Mouse (Mus musculus) MEL (cell line): ENCODE data around the gene Mex3a. TPM values are rescaled to one million over a fixed set of nuclear protein-coding genes. Genes with fewer than 3 reads are reported as not detected.

ENCODE experiments used
- DNase-seq: peaks from one replicate; pipeline ENCODE4 v3.0.0; 2011; ENCODE audit warnings: low read depth, low spot score
- H3K27ac ChIP-seq: 2 replicates; pipeline ENCODE4 v1.5.1; 2012; ENCODE audit warnings: low read depth, mild to moderate bottlenecking, control low read depth, low read length, moderate library complexity; ENCODE audit not compliant: control insufficient read depth
- H3K27me3 ChIP-seq, 2 experiments: fragments of 150-350 bp in 1 of 2; sonication (generic) in 1 of 2; 2 replicates each; pipeline ENCODE4 v1.6.1; 2012; ENCODE audit warnings: low read length in 2 of 2, mild to moderate bottlenecking in 2 of 2, improper control_type of control experiment in 1 of 2, moderate library complexity in 1 of 2; ENCODE audit not compliant: insufficient read depth in 2 of 2, control insufficient read depth in 1 of 2
- H3K36me3 ChIP-seq, 2 experiments: 2 replicates each; pipeline ENCODE4 v1.6.1; 2012 to 2014; ENCODE audit warnings: low read length in 2 of 2, improper control_type of control experiment in 1 of 2, inconsistent platforms in 1 of 2, mild to moderate bottlenecking in 1 of 2; ENCODE audit not compliant: insufficient read depth in 2 of 2, control insufficient read depth in 1 of 2
- H3K4me1 ChIP-seq, 2 experiments: fragments of 150-350 bp in 1 of 2; sonication (generic) in 1 of 2; 2 replicates each; pipeline ENCODE4 v1.6.1; 2012; ENCODE audit warnings: low read length in 2 of 2, improper control_type of control experiment in 1 of 2, mild to moderate bottlenecking in 1 of 2; ENCODE audit not compliant: insufficient read depth in 2 of 2, control insufficient read depth in 1 of 2
- H3K4me3 ChIP-seq, 2 experiments: fragments of 150-350 bp in 1 of 2; sonication (generic) in 1 of 2; 2 replicates each; pipeline ENCODE4 v1.5.1; 2012; ENCODE audit warnings: low read depth in 2 of 2, low read length in 2 of 2, mild to moderate bottlenecking in 2 of 2, moderate library complexity in 2 of 2, control low read depth in 1 of 2, improper control_type of control experiment in 1 of 2; ENCODE audit not compliant: control insufficient read depth in 1 of 2, insufficient read depth in 1 of 2
- H3K79me2 ChIP-seq: 2 replicates; pipeline ENCODE4 v1.6.1; 2012; ENCODE audit warnings: mild to moderate bottlenecking, low read length, moderate library complexity; ENCODE audit not compliant: control insufficient read depth, poor library complexity, insufficient read depth
- H3K9ac ChIP-seq: 2 replicates; pipeline ENCODE4 v1.6.1; 2012; ENCODE audit warnings: low read depth, mild to moderate bottlenecking, control low read depth, low read length, moderate library complexity; ENCODE audit not compliant: control insufficient read depth, poor library complexity, severe bottlenecking
- H3K9me3 ChIP-seq: fragments of 150-350 bp; sonication (generic); replicated peaks from 2 replicates; pipeline ENCODE4 v1.6.1; 2012; ENCODE audit warnings: mild to moderate bottlenecking, low read length, improper control_type of control experiment, moderate library complexity; ENCODE audit not compliant: insufficient read depth
- CHD2 ChIP-seq: IDR thresholded peaks from 2 replicates; pipeline ENCODE4 v1.6.1; 2011; ENCODE audit warnings: low read length, improper control_type of control experiment
- CTCF ChIP-seq, 3 experiments: IDR thresholded peaks in 2 of 3; conservative IDR thresholded peaks in 1 of 3; 2 replicates each; pipeline ENCODE4 v1.5.1; 2011 to 2012; ENCODE audit warnings: low read length in 3 of 3, low read depth in 2 of 3, mild to moderate bottlenecking in 2 of 3, improper control_type of control experiment in 1 of 3, inconsistent platforms in 1 of 3, mixed read lengths in 1 of 3, moderate library complexity in 1 of 3; ENCODE audit not compliant: control insufficient read depth in 1 of 3, insufficient read depth in 1 of 3, poor library complexity in 1 of 3, severe bottlenecking in 1 of 3
- E2F4 ChIP-seq: IDR thresholded peaks from 2 replicates; pipeline ENCODE4 v1.6.1; 2011; ENCODE audit warnings: low read depth, low read length, improper control_type of control experiment, borderline replicate concordance
- ELF1 ChIP-seq: IDR thresholded peaks from 2 replicates; pipeline ENCODE4 v1.6.1; 2014; ENCODE audit warnings: low read depth, mild to moderate bottlenecking, inconsistent platforms, low read length, improper control_type of control experiment, moderate library complexity
- EP300 ChIP-seq, 2 experiments: IDR thresholded peaks; 2 replicates each; pipeline ENCODE4 v1.6.1; 2011; ENCODE audit warnings: improper control_type of control experiment in 2 of 2, low read length in 2 of 2, low read depth in 1 of 2, mild to moderate bottlenecking in 1 of 2
- HCFC1 ChIP-seq: IDR thresholded peaks from 2 replicates; pipeline ENCODE4 v1.6.1; 2012; ENCODE audit warnings: low read depth, mild to moderate bottlenecking, inconsistent platforms, low read length, improper control_type of control experiment, moderate library complexity
- KAT2A ChIP-seq: conservative IDR thresholded peaks from 2 replicates; pipeline ENCODE4 v1.6.1; 2012; ENCODE audit warnings: low read depth, low read length, improper control_type of control experiment, inconsistent platforms
- MAX ChIP-seq: IDR thresholded peaks from 2 replicates; pipeline ENCODE4 v1.6.1; 2011; ENCODE audit warnings: low read length, improper control_type of control experiment
- MAZ ChIP-seq: IDR thresholded peaks from 2 replicates; pipeline ENCODE4 v1.6.1; 2012; ENCODE audit warnings: low read depth, mild to moderate bottlenecking, inconsistent platforms, low read length, improper control_type of control experiment
- MEF2A ChIP-seq: IDR thresholded peaks from 2 replicates; pipeline ENCODE4 v1.6.1; 2014; ENCODE audit warnings: low read depth, mild to moderate bottlenecking, inconsistent platforms, low read length, improper control_type of control experiment; ENCODE audit not compliant: poor library complexity, insufficient replicate concordance, severe bottlenecking; ENCODE audit errors: extremely low read depth
- MYB ChIP-seq: IDR thresholded peaks from 2 replicates; pipeline ENCODE4 v1.6.1; 2011; ENCODE audit warnings: mild to moderate bottlenecking, low read depth, low read length, improper control_type of control experiment
- NELFE ChIP-seq: IDR thresholded peaks from 2 replicates; pipeline ENCODE4 v1.6.1; 2011; ENCODE audit warnings: low read depth, low read length, improper control_type of control experiment
- POLR2A ChIP-seq, 2 experiments: IDR thresholded peaks; 2 replicates each; pipeline ENCODE4 v1.6.1; 2011 to 2012; ENCODE audit warnings: low read length in 2 of 2, mild to moderate bottlenecking in 2 of 2, control low read depth in 1 of 2, improper control_type of control experiment in 1 of 2, low read depth in 1 of 2, moderate library complexity in 1 of 2; ENCODE audit not compliant: control insufficient read depth in 1 of 2, insufficient read depth in 1 of 2, poor library complexity in 1 of 2
- POLR2AphosphoS2 ChIP-seq: IDR thresholded peaks from 2 replicates; pipeline ENCODE4 v1.6.1; 2011; ENCODE audit warnings: low read length, improper control_type of control experiment
- SIN3A ChIP-seq: IDR thresholded peaks from 2 replicates; pipeline ENCODE4 v1.6.1; 2012; ENCODE audit warnings: low read length, improper control_type of control experiment, inconsistent platforms
- TAL1 ChIP-seq: IDR thresholded peaks from 2 replicates; pipeline ENCODE4 v1.6.1; 2012; ENCODE audit warnings: mild to moderate bottlenecking, inconsistent platforms, low read length, moderate library complexity, mixed read lengths
- TCF12 ChIP-seq: IDR thresholded peaks from 2 replicates; pipeline ENCODE4 v1.6.1; 2014; ENCODE audit warnings: low read depth, mild to moderate bottlenecking, inconsistent platforms, low read length, improper control_type of control experiment, moderate library complexity
- USF1 ChIP-seq: IDR thresholded peaks from 2 replicates; pipeline ENCODE4 v1.6.1; 2014; ENCODE audit warnings: low read depth, mild to moderate bottlenecking, inconsistent platforms, low read length, improper control_type of control experiment, moderate library complexity
- ZC3H11A ChIP-seq: IDR thresholded peaks from 2 replicates; pipeline ENCODE4 v1.6.1; 2012; ENCODE audit warnings: low read depth, mild to moderate bottlenecking, inconsistent platforms, low read length, improper control_type of control experiment
- ZKSCAN1 ChIP-seq: IDR thresholded peaks from 2 replicates; pipeline ENCODE4 v1.6.1; 2012; ENCODE audit warnings: low read depth, mild to moderate bottlenecking, inconsistent platforms, low read length, improper control_type of control experiment, moderate library complexity
- ZNF384 ChIP-seq: IDR thresholded peaks from 2 replicates; pipeline ENCODE4 v1.6.1; 2012; ENCODE audit warnings: low read depth, mild to moderate bottlenecking, inconsistent platforms, low read length, improper control_type of control experiment
- polyA plus RNA-seq, 2 experiments: library from polyadenylated mRNA; stranded (reverse) in 1 of 2; unstranded in 1 of 2; fragments of >175 nt in 1 of 2; fragments of >200 nt in 1 of 2; gene quantifications; 2 replicates each; pipeline versions ENCODE4 v1.2.1 to v1.2.4; 2012; ENCODE audit warnings: low replicate concordance in 2 of 2, low read depth in 1 of 2; ENCODE audit not compliant: insufficient read length in 2 of 2, insufficient read depth in 1 of 2, missing spikeins in 1 of 2
- total RNA-seq: library from RNA; depleted of rRNA; stranded (reverse); fragments of 300-350 nt; gene quantifications from 2 replicates; pipeline ENCODE4 v1.2.3, GENCODE M21; 2012

The Mex3a gene
- total and polyA plus RNA-seq, 3 experiments = 5.5 to 10.1 TPM; not detected in 1

DNA sequence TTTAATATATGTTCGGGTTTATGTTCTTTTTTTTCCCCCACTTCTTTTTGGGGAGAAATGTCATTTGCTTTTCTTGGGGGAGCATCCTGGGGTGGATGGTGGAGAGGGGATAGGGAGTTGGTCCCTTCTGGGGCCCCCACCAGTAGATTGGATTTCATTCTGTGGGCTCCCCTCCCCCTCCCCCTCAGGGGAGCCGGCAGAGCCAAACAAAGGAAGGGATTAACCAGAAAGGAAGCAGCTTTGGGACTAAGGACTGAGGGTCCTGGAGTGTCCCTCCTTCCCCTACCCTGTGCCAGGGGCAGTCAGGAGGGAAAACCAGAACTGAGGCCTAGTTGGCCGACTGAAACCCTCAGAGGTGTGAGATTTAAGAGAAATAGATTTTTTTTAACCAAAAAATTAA lies 7.2 kb downstream of the Mex3a start:
- no peaks in the 10 kb centered on the region for H3K27me3 ChIP-seq
- DNase-seq = no peak
- H3K9ac ChIP-seq = no peak overlapping the region
- peaks cover 0 to 9% of the 10 kb centered on the region in 2 experiments; a peak in 2 of 4 replicates for H3K36me3 ChIP-seq
- no peaks in the 10 kb centered on the region for H3K9me3 ChIP-seq
- H3K4me1 ChIP-seq = peaks cover 5 to 6% of the 10 kb centered on the region in 2 experiments
- H3K79me2 ChIP-seq = no peaks in the 10 kb centered on the region; the same call in 1 of the 2 replicates
- no peak for TF ChIP-seq TCF12
- TF ChIP-seq ELF1 = no peak
- TF ChIP-seq KAT2A = no peak
- no peak for TF ChIP-seq SIN3A
- no peak for TF ChIP-seq USF1
- H3K27ac ChIP-seq = no peak overlapping the region
- no peak overlapping the region for H3K4me3 ChIP-seq

DNA sequence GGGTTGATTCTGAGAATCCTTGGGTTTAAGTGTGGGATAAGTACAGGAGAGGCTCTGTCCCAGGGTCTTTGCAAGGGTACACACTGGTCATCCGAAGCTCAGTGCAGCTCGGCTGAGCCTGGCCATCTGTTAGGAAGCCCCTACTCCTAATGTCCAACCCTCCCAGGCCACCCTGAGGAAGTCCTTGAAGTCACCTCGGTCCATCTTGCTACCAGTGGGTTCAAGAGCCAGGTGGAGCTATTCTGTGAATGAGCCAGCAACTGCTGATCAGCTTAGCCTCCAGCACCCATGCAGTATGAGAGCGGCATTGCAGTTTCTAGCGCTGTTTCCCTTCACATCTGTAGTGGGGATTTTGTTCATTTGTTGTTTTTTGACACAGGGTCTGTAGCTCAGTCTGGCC lies 7.9 kb downstream of the Mex3a start:
- H3K9me3 ChIP-seq = no peaks in the 10 kb centered on the region
- H3K4me1 ChIP-seq = peaks cover 9 to 11% of the 10 kb centered on the region in 2 experiments
- no peaks in the 10 kb centered on the region; the same call in 1 of the 2 replicates for H3K79me2 ChIP-seq
- no peak overlapping the region for H3K27ac ChIP-seq
- H3K4me3 ChIP-seq = no peak overlapping the region
- no peak overlapping the region for H3K9ac ChIP-seq
- no peaks in the 10 kb centered on the region for H3K27me3 ChIP-seq
- peaks cover 0 to 10% of the 10 kb centered on the region in 2 experiments; a peak in 2 of 4 replicates for H3K36me3 ChIP-seq
- TF ChIP-seq ZKSCAN1 = no peak
- TF ChIP-seq MEF2A = no peak
- no peak for TF ChIP-seq CTCF (IDR thresholded peaks at IDR 0.05 in 2 of 3, conservative IDR thresholded peaks at IDR 0.05 in 1 of 3; ENCODE audit: control insufficient read depth in 1 of 3, insufficient read depth in 1 of 3, low read depth in 2 of 3, low read length in 3 of 3, poor library complexity in 1 of 3, severe bottlenecking in 1 of 3)
- TF ChIP-seq MAX = no peak
- TF ChIP-seq POLR2A (IDR thresholded peaks at IDR 0.05; ENCODE audit: control insufficient read depth in 1 of 2, insufficient read depth in 1 of 2, low read depth in 1 of 2, low read length in 2 of 2, poor library complexity in 1 of 2) = no peak
- no peak for TF ChIP-seq MYB
- no peak for TF ChIP-seq TCF12
- no peak for TF ChIP-seq CHD2
- TF ChIP-seq KAT2A = no peak
- TF ChIP-seq ZC3H11A = no peak
- no peak for TF ChIP-seq EP300 (IDR thresholded peaks at IDR 0.05; ENCODE audit: low read depth in 1 of 2, low read length in 2 of 2)
- TF ChIP-seq USF1 = no peak
- TF ChIP-seq HCFC1 = no peak
- no peak for TF ChIP-seq NELFE
- TF ChIP-seq E2F4 = no peak
- TF ChIP-seq ELF1 = no peak
- no peak for TF ChIP-seq MAZ
- no peak for TF ChIP-seq POLR2AphosphoS2
- no peak for TF ChIP-seq TAL1
- TF ChIP-seq ZNF384 = no peak
- DNase-seq = no peak
